Mouse (Mus musculus) myocyte (in vitro differentiated cells): ENCODE measurements around the gene March11.

ENCODE experiments used
- CEBPB ChIP-seq: IDR thresholded peaks from 2 replicates; pipeline ENCODE4 v1.6.1; 2011; ENCODE audit warnings: mild to moderate bottlenecking, moderate library complexity; ENCODE audit not compliant: poor library complexity, insufficient read depth, severe bottlenecking
- E2F4 ChIP-seq: IDR thresholded peaks from one replicate; pipeline ENCODE4 v1.6.1; 2011; ENCODE audit warnings: mild to moderate bottlenecking, control low read depth, moderate library complexity; ENCODE audit not compliant: insufficient read depth
- MAX ChIP-seq: IDR thresholded peaks from one replicate; pipeline ENCODE4 v1.6.1; 2011; ENCODE audit warnings: low read depth, mild to moderate bottlenecking, control low read depth
- MYOG ChIP-seq, 3 experiments: IDR thresholded peaks; one replicate each; pipeline ENCODE4 v1.6.1; 2011; ENCODE audit warnings: control low read depth in 2 of 3, low read depth in 2 of 3, mild to moderate bottlenecking in 2 of 3; ENCODE audit not compliant: insufficient read length in 2 of 3, control insufficient read depth in 1 of 3, insufficient read depth in 1 of 3
- POLR2A ChIP-seq: IDR thresholded peaks from one replicate; pipeline ENCODE4 v1.6.1; 2011; ENCODE audit warnings: low read depth, mild to moderate bottlenecking, control low read depth, moderate library complexity; ENCODE audit not compliant: insufficient read length
- POLR2AphosphoS2 ChIP-seq: IDR thresholded peaks from one replicate; pipeline ENCODE4 v1.6.1; 2011; ENCODE audit warnings: low read depth, control low read depth; ENCODE audit not compliant: insufficient read length
- REST ChIP-seq: IDR thresholded peaks from one replicate; pipeline ENCODE4 v1.6.1; 2011; ENCODE audit warnings: mild to moderate bottlenecking, control low read depth, moderate library complexity; ENCODE audit not compliant: insufficient read depth, insufficient read length
- SRF ChIP-seq: IDR thresholded peaks from one replicate; pipeline ENCODE4 v1.6.1; 2011; ENCODE audit warnings: low read depth; ENCODE audit not compliant: control insufficient read depth, insufficient read length
- TCF12 ChIP-seq: IDR thresholded peaks from one replicate; pipeline ENCODE4 v1.6.1; 2011; ENCODE audit warnings: mild to moderate bottlenecking, control low read depth; ENCODE audit not compliant: poor library complexity, insufficient read depth, severe bottlenecking
- TCF3 ChIP-seq: IDR thresholded peaks from one replicate; pipeline ENCODE4 v1.6.1; 2011; ENCODE audit warnings: low read depth, control low read depth; ENCODE audit not compliant: insufficient read length
- USF1 ChIP-seq: IDR thresholded peaks from one replicate; pipeline ENCODE4 v1.6.1; 2011; ENCODE audit warnings: low read depth, mild to moderate bottlenecking, control low read depth, moderate library complexity

GRCm38 (mm10) chr15:26353656-26354055 is 44.8 kb downstream of the March11 start:
- TF ChIP-seq POLR2A (no peak), USF1 (no peak), MYOG (IDR thresholded peaks at IDR 0.05; ENCODE audit: control insufficient read depth in 1 of 3, insufficient read depth in 1 of 3, insufficient read length in 2 of 3, low read depth in 2 of 3) (no peak), MAX (no peak), E2F4 (no peak), CEBPB (no peak), TCF12 (no peak), SRF (no peak), TCF3 (no peak), POLR2AphosphoS2 (no peak), REST (no peak)
